Mouse (Mus musculus): Measurements from ENCODE around the gene Tasp1.

GRCm38 (mm10) chr2:139948843-139949242, 117.8 kb downstream of the Tasp1 start:
- TF ChIP-seq CTCF (IDR thresholded peaks at IDR 0.05; ENCODE audit: low read depth): no peak
- no peak for TF ChIP-seq EP300 (optimal IDR thresholded peaks at IDR 0.05)
